Mouse (Mus musculus) layer of hippocampus, postnatal 10 days (tissue): ENCODE data around the gene Add3. TPM values are rescaled to one million over a fixed set of nuclear protein-coding genes. Genes with fewer than 3 reads are reported as not detected.

ENCODE experiments used
- DNase-seq, 2 experiments: peaks; one replicate each; pipeline ENCODE4 v3.0.0; 2021; ENCODE audit warnings: low spot score in 2 of 2
- total RNA-seq, 2 experiments: library from RNA; stranded (reverse); gene quantifications; 2 replicates each; pipeline ENCODE4 v1.2.3; 2021

Gene Add3
- total RNA-seq, 2 experiments from 2014 or later, result 120 to 122 TPM

DNA sequence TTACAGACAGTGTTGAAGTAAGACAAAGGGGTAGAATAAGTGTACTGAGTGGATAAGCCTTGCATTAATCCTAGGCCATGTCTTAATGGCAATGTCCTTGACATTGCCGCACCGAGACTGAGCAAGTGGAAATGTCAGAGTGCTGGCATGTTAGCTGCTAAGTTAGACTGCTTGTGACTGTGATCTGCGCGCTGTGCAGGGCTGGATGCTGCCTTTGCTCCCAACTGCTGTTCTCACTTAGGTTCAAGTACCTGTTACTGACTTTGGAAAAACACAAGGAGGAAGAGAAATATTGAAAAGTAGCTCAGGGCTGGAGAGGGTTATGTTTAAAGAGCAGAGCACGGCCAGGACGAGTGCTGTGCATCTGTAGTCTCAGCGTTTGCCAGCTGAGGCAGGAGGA lies 24.4 kb downstream of the Add3 start:
- DNase-seq, result no peak

DNA sequence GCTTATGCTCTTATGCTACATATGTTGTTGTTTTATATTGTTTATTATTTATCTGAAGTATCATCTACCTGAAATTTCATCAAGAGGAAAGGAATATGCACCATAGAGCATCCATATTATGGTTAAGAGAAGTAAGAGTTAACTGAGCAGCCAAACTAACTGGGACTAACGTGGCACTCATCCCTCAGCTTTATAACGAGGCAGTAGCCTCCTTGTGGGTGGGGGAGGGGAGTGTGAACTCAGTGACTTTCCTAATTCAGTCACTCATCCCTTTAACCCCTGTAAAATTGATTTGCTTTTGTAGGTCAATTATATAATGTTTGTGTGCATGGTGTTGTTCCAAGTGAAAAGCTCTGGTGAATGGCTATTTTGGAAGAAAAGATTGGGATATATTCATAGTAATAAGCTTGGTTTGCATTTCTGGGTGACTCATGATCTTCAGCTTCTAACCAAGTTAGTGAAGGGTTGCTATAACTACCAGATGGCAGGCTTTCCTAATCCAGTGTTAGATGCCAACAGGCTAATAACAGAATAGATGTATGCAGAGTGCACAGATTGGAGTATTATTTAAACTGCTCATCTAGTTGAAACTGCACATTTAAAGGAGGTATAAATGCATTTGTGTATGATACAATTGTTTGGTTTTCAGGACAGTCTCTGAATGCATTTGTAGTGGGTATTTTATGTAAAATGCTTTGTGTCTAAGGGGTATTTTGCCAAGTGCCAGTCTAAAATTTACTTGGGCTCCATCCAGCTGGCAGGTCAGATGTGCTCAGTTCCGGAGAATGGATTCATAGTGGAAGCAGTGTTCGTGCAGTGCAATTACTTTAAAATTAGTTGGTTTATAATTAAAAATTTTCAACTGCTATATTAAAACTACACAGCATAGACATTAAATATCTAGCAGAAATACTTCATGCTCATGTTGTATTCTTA lies 25.3 kb downstream of the Add3 start:
- DNase-seq, result no peak

DNA sequence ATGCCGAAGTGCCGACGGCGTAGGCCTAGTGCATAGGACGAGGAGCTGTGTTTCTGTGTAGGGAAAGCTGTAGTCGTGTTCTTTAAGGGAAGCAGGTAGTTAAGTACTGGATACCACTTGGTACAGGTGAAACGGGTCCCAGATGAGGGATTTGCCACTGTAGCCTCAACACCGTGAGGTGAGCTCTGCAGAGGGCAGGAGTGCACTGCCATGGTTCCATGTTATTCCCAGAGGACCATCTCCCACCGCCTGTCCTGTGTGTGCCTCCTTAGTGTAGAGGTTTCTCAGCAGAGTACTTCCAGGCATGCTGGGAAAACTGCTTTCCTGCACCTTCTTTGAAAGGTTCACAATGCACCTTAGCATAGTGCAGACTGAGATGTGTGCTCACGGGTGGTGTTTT lies 26.1 kb downstream of the Add3 start:
- DNase-seq, result no peak

DNA sequence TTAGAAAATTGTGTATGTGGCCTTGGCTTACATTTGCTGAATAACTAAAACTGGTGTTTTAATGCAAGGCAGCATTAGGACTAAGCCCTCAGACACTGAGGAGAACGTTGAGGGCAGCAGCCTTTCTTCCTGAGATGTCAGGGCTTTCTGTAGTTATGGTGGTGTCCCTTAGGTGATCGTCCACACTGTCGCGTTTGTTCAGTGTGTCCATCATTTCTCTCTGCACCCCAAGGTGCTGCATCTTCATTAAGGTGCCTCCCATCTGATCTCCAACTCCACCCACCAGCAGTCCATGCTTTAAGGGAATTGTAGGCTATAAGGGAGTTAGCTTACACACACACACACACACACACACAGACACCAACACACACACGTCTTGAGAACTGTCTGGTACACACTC lies 28.3 kb downstream of the Add3 start:
- no peak for DNase-seq

DNA sequence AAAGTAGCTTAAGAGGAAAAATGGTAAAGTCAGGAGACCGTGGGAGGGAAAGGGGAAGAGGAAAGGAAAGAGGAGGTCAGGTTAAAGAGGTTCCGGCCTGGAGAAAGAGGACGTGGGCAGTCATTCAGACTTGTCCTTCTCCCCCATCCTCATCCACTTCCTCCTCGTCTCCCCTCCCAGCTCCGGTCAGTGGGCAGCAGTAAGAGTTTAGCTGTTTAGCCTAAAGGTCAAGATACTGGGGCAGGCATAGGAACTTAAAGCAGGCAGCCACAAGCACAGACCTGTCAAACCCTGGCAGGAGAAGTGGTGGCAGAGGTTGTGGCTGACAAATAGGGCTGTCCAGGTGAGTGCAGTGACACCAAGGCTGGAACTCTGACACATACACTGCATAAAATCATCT lies 30.4 kb downstream of the Add3 start:
- no peak for DNase-seq

DNA sequence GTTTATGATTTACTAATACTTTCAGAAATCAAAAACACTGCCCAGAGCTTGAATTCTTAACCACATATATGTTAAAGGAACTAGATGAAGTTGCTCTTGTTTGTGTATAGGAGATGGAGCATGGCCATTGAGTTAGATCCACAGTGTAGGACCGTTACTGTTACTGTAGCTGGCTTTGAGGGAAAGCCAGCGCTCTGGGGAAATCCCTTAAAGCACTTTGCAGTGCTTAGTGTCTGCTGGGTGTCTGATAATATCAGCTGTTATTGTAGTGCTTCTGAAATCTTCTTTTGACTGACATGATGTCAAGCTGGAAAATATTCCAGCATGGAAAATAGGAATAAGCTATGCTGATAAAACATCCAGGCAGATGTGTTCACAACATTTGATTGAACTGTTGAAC lies 33.8 kb downstream of the Add3 start:
- no peak for DNase-seq

DNA sequence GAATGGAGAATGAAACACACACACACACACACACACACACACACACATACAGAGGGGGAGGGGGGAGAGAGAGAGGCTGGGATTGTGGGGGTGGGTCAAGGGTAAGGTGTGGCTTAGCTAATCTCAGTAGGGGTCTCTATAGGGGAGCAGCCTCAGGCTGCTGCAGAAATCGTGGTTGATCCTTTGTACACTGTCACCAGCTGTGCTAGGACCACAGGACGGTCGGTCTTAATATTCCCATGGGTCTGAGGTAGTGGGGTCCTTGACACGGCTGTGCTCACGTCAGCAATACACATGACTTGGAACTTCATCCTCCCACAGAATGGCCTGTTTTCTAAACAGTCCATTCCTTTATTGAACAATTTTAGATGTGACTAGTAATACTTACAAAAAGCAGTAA lies 35.3 kb downstream of the Add3 start:
- DNase-seq, result no peak

DNA sequence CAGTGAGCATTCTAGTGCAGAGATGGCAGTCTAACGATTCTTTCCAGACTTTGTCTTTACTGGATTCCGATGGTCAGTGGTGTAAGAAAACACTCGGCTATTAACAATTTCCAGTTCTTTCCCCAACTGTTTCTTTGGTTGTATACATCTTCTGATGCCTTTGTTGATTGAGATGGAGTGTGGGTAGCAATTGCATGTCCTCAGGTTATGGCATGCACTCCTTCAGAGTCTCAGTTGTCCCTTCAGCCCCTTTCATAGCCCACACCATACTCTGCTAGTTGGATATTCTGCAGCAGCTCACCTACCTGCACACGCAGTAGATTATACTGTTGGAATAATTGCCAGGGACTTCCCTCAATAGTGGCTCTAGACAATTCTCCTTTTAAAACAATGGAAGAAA lies 36.3 kb downstream of the Add3 start:
- DNase-seq, result no peak

DNA sequence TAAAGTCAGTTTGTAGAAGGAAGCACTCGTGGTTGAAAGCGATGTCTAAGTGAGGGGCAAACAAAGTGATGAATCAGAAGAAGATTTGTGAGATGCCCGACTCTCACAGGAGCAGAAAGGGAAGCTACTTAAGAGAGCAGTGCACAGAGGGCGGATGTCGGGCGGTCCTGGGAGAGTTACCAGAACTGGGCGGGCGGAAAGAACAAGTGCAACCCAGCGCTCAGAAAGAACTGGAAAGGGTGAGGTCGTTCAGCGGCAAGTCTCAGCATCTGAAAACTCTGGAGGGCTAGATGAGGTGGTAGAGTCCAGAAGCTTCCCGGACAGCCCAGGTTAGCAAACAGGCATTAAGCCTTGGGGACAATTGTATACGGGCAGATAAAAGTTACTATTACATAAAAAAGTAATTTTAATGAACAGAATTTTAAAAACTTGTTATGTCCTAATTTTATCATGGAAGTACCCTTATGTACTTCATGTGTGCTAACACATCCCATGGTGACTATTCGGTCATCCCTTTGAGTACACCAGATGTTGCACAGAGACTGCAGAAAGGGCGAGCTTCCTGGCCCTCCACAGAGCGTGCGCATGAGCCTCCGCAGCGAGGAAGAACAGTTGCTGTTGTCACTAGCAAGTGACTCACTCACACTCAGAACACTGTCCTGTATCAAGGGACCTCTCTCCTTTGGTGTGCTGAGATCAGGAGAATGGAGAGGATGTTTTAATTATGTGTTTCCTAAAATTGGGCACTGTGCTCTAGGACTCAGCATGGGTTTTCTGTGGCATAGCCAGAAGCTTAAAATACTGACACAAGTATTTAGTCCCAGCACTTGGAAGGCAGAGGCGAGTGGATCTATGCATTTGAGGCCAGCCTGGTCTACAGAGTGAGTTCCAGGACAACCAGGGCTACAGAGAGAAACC lies 38.6 kb downstream of the Add3 start:
- DNase-seq, result no peak

DNA sequence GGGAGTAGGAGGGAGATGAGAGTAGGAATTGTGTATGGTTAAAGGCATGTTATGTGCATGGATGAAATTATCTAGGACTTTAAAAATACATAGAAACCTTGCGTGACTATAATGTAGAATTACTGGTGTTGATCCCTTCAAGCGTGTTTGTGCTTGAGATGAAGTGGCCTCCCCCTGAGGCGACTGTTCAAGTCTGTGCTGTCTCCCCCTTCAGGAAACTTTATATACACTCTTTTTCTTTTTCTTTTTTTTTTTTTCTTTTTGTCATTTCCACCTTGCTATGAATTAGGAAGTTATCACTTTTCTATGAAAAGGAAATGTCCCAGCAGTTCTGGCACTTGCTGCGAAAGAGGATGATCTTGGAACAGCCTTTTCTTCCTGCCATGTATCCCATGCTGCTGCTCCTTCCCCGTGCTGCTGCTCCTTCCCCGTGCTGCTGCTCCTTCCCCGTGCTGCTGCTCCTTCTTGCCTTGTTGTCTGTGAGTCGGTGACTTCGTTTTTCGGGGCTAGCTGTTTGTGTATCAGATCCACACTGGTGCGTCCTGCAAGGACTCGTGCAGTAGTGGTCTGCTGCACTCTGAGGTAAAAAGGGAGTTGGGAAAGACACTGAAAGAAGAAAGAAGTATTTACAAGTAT lies 40.0 kb downstream of the Add3 start:
- DNase-seq, result no peak

DNA sequence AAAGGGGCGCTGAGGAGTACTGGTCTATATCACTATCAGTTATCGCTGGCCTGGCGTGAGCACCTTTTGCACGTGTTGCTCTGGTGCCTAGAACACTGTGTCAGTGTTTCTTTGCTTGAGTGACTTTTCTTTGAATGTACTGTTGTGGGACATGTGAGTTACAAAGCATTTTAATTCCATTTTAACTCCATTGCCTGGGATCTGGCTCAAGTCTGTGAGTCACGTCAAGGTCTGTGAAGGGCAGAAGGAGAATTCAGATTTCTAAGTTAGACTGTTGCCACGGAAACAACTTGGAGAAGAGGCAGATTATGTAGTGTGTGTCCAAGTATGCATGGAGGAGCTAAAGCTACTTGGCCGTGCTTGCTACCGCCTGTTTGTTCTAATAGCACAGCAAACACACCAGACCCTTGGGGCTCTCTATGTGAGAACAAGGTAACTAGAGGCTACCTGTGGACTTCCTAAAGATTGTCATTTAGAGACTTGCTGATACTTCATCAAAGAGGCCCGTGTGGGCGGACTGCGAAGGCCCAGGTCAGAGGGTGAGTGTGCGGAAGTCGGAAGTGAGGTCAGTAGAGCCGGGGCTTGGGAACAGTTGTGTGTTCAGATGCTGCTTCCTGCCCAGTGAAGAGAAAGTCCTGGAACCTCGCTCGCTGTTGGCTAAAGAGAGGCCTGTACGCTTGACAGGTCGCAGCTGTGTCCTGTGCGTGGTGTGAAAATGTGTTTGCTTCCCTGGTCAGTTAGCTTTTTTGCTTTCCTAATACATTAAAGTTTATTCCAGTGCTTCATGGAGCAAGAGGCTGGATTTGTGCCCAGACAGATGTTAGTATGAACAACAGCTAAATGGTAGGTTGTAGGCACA lies 41.0 kb downstream of the Add3 start:
- no peak for DNase-seq

DNA sequence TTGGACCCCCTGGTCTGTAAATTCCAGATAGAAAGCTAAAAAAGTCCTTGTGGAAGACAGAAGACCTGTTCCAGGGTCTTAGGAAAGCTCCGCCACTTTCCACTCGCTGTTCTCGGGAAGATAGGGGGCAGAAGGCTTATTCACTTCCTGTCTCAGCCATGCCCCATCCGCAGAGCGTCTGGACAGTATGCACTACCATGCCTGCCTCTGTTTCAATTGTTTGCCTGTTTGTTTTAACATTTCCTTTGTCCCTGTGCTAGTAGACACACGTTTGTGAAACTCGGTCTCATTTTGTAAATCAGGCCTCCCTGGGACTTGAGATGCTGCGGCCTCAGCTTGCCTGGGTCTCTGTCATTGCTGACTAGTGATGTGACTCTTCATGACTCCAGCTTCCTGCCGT lies 43.4 kb downstream of the Add3 start:
- DNase-seq, result no peak

DNA sequence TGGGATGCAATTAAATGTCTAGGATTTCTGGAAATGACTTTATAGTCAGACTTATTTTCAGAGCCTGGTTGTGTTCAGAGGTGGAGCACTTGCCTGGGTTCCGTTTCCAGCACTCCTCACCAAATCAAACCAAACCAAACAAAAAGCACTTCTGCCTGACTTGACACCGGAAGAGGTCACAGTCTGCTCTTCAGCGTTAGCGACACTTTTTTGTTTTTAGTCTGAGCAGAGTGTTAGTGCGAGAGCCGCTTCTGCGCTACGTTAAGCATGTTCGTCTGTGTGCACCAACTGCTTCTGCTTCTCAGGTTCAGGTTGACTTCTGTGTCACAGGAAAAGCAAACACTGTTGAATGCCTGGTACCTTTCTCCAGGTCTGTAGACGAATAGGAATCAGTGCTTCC lies 44.0 kb downstream of the Add3 start:
- DNase-seq, result no peak

DNA sequence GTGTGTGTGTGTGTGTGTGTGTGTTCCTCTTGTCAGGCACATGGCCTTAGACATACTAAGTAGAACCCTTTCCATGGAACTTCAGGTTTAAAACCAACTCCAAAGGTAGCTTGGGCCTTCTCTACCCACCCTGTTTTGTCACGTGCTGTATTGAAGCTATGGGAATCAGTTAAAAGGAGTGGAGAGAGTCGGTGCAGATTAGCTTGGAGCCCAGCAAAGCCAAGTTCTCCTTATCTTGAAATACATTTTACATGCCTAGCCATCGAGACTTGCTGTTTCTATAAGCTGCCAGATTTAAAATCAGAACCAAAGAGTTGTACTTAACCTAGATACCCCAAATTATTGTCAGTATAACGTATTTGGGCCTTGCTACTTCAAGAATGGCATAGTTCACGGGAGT lies 44.7 kb downstream of the Add3 start:
- no peak for DNase-seq

DNA sequence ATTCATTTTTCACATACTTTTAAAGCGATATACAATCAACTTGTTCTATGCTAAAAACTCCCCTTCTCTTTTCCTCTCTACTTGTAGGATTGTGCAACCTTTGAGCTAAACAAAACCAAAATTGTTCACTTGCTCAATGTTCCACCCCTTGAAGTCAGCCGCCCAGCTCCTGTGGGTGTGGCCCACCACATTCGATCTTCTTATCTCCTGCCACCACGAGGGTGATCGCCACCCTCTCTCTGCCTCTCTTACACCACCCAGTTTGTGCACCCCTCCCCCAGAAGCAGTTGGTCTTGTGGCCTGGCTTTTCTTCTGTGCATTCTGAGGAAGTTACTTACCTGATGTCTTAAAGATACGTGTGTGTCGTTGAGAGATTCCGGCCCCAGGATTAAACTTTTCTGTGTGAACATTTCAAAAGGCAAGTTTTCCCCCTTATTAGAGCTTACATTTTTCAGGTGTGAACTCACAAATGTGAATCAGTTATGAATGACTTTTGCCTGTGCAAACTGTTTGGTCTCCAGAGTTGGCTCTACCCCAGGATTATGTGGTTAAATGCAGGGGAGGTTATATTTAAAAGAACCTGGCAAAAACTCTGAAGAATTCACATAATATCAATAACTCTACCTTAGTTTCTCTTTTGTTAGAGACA lies 45.4 kb downstream of the Add3 start:
- no peak for DNase-seq

DNA sequence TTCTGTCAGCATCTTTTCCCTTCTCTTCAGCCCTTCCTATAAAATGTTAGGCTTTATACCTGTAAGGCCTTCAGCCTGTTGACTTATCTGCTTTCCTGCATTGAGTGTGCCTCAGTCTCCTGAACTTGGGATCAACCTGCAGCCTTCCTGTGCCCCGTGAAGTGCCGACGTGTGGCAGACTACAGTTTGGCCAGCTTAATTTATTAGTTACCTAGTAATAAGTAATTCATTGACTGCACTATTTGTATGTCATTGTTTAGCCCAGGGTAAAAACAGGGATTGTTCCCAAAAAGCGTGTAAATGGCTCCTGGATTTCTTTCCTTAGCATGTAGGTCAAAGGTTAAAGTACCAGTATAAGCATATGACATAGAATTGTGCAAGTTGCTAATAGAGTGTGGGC lies 46.2 kb downstream of the Add3 start:
- no peak for DNase-seq

DNA sequence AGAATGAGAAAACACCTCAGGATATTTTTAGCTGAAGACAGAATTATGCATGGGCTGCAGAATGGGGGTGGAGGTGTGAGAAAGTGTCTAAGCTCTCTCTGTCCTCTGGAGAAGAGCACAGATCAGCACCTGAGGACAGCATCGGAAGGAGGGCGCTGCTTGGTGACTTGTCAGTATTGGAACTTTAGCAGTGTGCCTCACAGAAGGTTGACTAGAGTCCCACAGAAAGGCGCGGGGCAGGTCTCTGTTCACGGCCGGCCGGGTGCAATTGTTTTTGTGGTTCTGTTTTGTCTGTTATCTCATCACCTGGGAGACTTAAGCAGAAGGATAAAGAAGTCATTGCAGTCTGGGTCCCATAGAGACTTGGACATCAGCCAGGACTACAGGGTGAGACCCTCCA lies 47.3 kb downstream of the Add3 start:
- no peak for DNase-seq

DNA sequence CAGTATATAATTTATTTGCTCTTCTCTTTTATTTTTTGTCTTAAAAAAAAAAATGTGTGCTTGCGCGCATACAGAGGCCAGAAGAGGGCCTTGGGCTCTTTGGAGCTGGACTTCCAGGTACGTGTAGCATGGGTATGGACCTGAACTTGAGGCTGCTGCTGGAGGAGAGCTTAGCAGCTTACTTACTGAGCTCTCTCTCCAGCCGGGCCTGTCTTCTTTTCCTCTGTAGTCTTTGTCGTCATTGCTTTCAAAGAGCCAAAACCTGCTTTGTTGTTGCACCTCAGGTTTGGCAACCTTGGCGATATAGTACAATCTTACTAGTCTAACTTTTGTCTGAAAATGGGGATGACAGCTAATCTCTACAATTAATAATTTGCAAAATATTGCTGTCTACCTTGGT lies 47.9 kb downstream of the Add3 start:
- DNase-seq, result no peak

DNA sequence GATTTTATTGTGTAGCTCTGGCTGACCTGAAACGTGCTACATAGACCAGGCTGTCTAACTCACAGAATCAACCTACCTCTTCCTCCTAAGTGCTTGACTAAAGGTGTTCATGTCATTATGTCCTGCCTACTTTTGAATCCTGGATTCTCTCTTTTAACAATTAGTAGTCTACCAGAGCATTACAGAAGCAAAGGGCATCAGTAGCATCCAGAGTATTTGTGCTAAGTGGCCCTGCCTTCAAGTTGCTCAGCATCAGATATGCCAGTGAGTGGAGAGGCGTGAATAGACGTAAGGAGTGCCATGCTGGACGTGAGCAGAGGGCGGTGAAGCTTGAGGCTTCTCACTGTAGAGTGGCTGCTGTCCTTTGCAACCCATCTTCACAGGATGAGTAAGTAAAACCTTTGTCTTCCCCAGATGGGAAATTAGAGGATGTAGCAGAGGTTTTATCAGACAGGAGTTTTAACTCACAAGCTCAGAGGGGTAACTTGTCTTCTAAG lies 48.5 kb downstream of the Add3 start:
- no peak for DNase-seq

DNA sequence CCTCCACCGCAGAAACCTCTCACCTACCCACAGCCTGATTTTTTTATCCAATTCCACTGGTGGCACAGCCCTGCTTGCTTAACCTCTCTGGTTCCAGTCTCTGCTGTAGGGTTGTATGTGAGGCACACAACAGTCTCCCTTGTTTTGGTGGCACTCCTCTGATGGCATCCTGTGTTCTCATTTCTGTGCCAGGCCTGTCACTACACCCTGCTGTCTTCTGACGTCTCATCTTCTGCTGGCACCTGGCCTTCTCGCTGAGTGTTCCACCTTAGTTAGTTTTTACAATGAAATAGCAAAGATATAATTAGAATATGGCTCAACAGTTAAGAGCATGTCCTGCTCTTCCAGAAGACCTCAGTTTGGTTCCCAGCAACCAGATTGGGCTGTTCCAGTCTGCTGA lies 49.5 kb downstream of the Add3 start:
- DNase-seq, result no peak
